Mouse (Mus musculus): ENCODE data around the gene Rab34.

- TF ChIP-seq CTCF (IDR thresholded peaks at IDR 0.05; ENCODE audit: borderline replicate concordance, control insufficient read depth, extremely low read depth, insufficient read depth, low read length, poor library complexity) (no peak), POLR2A (IDR thresholded peaks at IDR 0.05; ENCODE audit: control insufficient read depth, extremely low read depth, insufficient read depth, low read length, poor library complexity) (no peak)
Measured at GRCm38 (mm10) chr11:78166640-78167039, 21.6 kb upstream of the Rab34 start.
